Mouse (Mus musculus): ENCODE data around the gene Gpr152. TPM values are rescaled to one million over a fixed set of nuclear protein-coding genes. Genes with fewer than 3 reads are reported as not detected.
A peak's percentile ranks its signal among the peaks of the same experiment; 100 is the strongest.

The Gpr152 gene
- polyA plus RNA-seq, 1 experiment from 2014 or later = not detected

- H3K4me1 ChIP-seq = peaks cover 19% of the 10 kb centered on the region
- no peaks in the 10 kb centered on the region for H3K9me3 ChIP-seq
- 43% methylated on average over 4 of the region's 4 CpGs for WGBS
- peak within 1 kb of the TSS; percentile 93 for H3K4me3 ChIP-seq (replicated peaks)
- peak within 1 kb of the TSS; percentile 96 for H3K27ac ChIP-seq
- peak within 1 kb of the TSS; percentile 88 for H3K4me2 ChIP-seq
- H3K36me3 ChIP-seq = peaks cover 26% of the 10 kb centered on the region
- H3K27me3 ChIP-seq (replicated peaks) = no peaks in the 10 kb centered on the region
- H3K9ac ChIP-seq = peak within 1 kb of the TSS; percentile 99
- ATAC-seq (ENCODE audit: insufficient read depth, low FRiP score, low read depth) = no peak
Observed at GRCm38 (mm10) chr19:4190831-4191334, 51.3 kb downstream of the Gpr152 start, which contains the start of gene Tbc1d10c. Tbc1d10c (minus strand) TSS chr19:4191284.

GRCm38 (mm10) chr19:4191528-4192250 lies 52.1 kb downstream of the Gpr152 start, which contains the start of gene Ppp1ca:
Ppp1ca (plus strand) TSS chr19:4192065.
- Histone ChIP-seq H3K36me3 (peaks cover 29% of the 10 kb centered on the region), H3K4me2 (peak within 1 kb of the TSS; percentile 88), H3K9me3 (no peaks in the 10 kb centered on the region), H3K9ac (peak within 1 kb of the TSS; percentile 99), H3K27ac (peak within 1 kb of the TSS; percentile 96), H3K4me3 (replicated peaks) (peak within 1 kb of the TSS; percentile 93), H3K27me3 (replicated peaks) (no peaks in the 10 kb centered on the region), H3K4me1 (peaks cover 22% of the 10 kb centered on the region)
- peak; percentile 92 for ATAC-seq (ENCODE audit: insufficient read depth, low FRiP score, low read depth)
- WGBS = 4% methylated on average over 40 of the region's 47 CpGs

DNA sequence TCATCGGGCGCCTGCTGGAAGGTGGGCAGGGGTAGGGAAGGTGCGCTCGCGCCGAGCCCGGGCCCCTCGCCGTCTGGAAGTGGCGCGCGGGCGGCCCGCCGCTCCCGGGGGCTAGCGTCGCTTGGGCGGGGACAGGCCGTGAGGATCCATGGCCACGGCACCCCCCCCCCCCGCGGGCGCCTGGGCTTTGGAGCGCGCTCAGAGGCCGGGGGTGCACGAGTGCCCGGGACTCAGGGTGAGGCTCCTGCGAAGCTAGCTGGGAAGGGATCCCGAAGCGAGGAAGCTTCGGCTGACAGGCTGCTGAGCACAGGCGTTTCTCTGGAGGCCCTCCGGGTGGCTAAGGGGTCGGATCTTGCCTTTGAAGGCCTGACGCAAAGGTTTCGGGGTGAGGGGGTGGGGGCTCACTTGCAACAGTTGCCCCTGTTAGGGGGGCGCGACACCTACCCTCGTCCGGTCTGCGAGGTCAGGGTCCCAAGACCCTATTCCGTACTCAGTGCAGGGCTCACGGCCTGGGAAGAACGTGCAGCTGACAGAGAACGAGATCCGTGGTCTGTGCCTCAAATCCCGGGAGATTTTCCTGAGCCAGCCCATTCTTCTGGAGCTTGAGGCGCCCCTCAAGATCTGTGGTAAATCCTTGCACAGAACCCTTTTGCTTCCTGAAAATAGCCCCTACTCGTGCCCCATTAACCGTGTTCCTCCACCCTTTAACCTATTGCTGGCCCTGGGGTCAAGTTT lies 52.8 kb downstream of the Gpr152 start:
- Histone ChIP-seq H3K4me3 (replicated peaks) (peak overlapping the region; percentile 93), H3K4me2 (peak overlapping the region; percentile 88), H3K9ac (peak overlapping the region; percentile 99), H3K27ac (peak overlapping the region; percentile 96), H3K27me3 (replicated peaks) (no peaks in the 10 kb centered on the region), H3K4me1 (peaks cover 25% of the 10 kb centered on the region), H3K36me3 (peaks cover 36% of the 10 kb centered on the region), H3K9me3 (no peaks in the 10 kb centered on the region)
- WGBS = 0% methylated on average over 41 of the region's 52 CpGs
- no peak; the same call in 1 of the 2 replicates for ATAC-seq (ENCODE audit: insufficient read depth, low FRiP score, low read depth)

GRCm38 (mm10) chr19:4193129-4193528 lies 53.5 kb downstream of the Gpr152 start:
- Histone ChIP-seq H3K4me1 (peaks cover 25% of the 10 kb centered on the region), H3K36me3 (peaks cover 41% of the 10 kb centered on the region), H3K9me3 (no peaks in the 10 kb centered on the region), H3K9ac (peak overlapping the region; percentile 99), H3K27ac (peak overlapping the region; percentile 96; the same call in 1 of the 2 replicates), H3K4me2 (peak overlapping the region; percentile 88), H3K27me3 (replicated peaks) (no peaks in the 10 kb centered on the region), H3K4me3 (replicated peaks) (peak overlapping the region; percentile 93)
- WGBS = 47% methylated on average over 6 of the region's 6 CpGs
- no peak for ATAC-seq (ENCODE audit: insufficient read depth, low FRiP score, low read depth)

- 81% methylated on average over 8 of the region's 8 CpGs for WGBS
- peaks cover 25% of the 10 kb centered on the region for H3K4me1 ChIP-seq
- peaks cover 45% of the 10 kb centered on the region for H3K36me3 ChIP-seq
- no peak overlapping the region for H3K27ac ChIP-seq
- peak overlapping the region; percentile 93; the same call in 1 of the 2 replicates for H3K4me3 ChIP-seq (replicated peaks)
- H3K27me3 ChIP-seq (replicated peaks) = no peaks in the 10 kb centered on the region
- H3K9me3 ChIP-seq = no peaks in the 10 kb centered on the region
- no peak for ATAC-seq (ENCODE audit: insufficient read depth, low FRiP score, low read depth)
- H3K4me2 ChIP-seq = no peak overlapping the region; the same call in 1 of the 2 replicates
- H3K9ac ChIP-seq = no peak overlapping the region
Observed at GRCm38 (mm10) chr19:4194021-4194724, 54.6 kb downstream of the Gpr152 start.

DNA sequence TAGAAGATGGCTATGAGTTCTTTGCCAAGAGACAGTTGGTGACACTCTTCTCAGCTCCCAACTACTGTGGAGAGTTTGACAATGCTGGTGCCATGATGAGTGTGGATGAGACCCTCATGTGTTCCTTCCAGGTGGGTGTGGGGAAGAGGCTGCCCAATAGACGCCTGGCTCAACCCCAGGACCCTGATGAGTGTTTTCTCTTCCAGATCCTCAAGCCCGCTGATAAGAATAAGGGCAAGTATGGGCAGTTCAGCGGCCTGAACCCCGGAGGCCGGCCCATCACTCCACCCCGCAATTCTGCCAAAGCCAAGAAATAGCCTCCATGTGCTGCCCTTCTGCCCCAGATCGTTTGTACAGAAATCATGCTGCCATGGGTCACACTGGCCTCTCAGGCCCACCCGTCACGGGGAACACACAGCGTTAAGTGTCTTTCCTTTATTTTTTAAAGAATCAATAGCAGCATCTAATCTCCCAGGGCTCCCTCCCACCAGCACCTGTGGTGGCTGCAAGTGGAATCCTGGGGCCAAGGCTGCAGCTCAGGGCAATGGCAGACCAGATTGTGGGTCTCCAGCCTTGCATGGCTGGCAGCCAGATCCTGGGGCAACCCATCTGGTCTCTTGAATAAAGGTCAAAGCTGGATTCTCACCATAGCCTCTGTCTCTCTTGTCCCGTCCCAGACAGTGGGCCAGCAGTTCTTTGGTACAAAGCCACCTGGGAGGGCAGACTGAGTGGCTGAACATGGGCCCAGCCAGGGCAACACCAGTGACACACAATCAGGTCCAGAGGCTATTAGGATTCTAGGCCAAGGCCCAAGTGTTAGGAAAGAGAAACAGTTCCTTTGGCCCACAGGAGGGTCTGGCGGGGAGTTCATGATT lies 55.4 kb downstream of the Gpr152 start:
- H3K27ac ChIP-seq = no peak overlapping the region
- H3K27me3 ChIP-seq (replicated peaks) = no peaks in the 10 kb centered on the region
- H3K4me3 ChIP-seq (replicated peaks) = no peak overlapping the region
- peaks cover 48% of the 10 kb centered on the region for H3K36me3 ChIP-seq
- no peak overlapping the region for H3K4me2 ChIP-seq
- 76% methylated on average over 12 of the region's 12 CpGs for WGBS
- no peaks in the 10 kb centered on the region for H3K9me3 ChIP-seq
- ATAC-seq (ENCODE audit: insufficient read depth, low FRiP score, low read depth) = no peak
- peaks cover 25% of the 10 kb centered on the region for H3K4me1 ChIP-seq
- no peak overlapping the region for H3K9ac ChIP-seq

Other genes starting within 250 kb of the Gpr152 start
- gene Tcirg1, start 232.7 kb upstream of the Gpr152 start, polyA plus RNA-seq (2015; fragmentation: Nextera tagmentation; extraction: Ambion mirVana) = 34.7 and 42.6 TPM in 2 replicates
- 312 and 320 TPM in 2 replicates for gene Ndufs8, start 227.0 kb upstream of the Gpr152 start, polyA plus RNA-seq (2015; fragmentation: Nextera tagmentation; extraction: Ambion mirVana)
- gene Aldh3b1, start 210.0 kb upstream of the Gpr152 start, polyA plus RNA-seq (2015; fragmentation: Nextera tagmentation; extraction: Ambion mirVana) = 3.6 and 4.2 TPM in 2 replicates
- 21.4 and 22.2 TPM in 2 replicates for gene Unc93b1, start 204.6 kb upstream of the Gpr152 start, polyA plus RNA-seq (2015; fragmentation: Nextera tagmentation; extraction: Ambion mirVana)
- 0.06 and 0.12 TPM in 2 replicates for gene Aldh3b3, start 181.1 kb upstream of the Gpr152 start, polyA plus RNA-seq (2015; fragmentation: Nextera tagmentation; extraction: Ambion mirVana)
- 14.6 and 22.8 TPM in 2 replicates for gene Aldh3b2, start 167.5 kb upstream of the Gpr152 start, polyA plus RNA-seq (2015; fragmentation: Nextera tagmentation; extraction: Ambion mirVana)
- 9.2 and 9.8 TPM in 2 replicates for gene Acy3, start 153.2 kb upstream of the Gpr152 start, polyA plus RNA-seq (2015; fragmentation: Nextera tagmentation; extraction: Ambion mirVana)
- 0.21 and 0.31 TPM in 2 replicates for gene Tbx10, start 147.0 kb upstream of the Gpr152 start, polyA plus RNA-seq (2015; fragmentation: Nextera tagmentation; extraction: Ambion mirVana)
- 32.2 and 33.6 TPM in 2 replicates for gene Nudt8, start 139.2 kb upstream of the Gpr152 start, polyA plus RNA-seq (2015; fragmentation: Nextera tagmentation; extraction: Ambion mirVana)
- gene Gm49405, start 139.2 kb upstream of the Gpr152 start, polyA plus RNA-seq (2015; fragmentation: Nextera tagmentation; extraction: Ambion mirVana) = 3.5 and 3.8 TPM in 2 replicates
- 4.0 and 4.5 TPM in 2 replicates for gene Doc2g, start 136.5 kb upstream of the Gpr152 start, polyA plus RNA-seq (2015; fragmentation: Nextera tagmentation; extraction: Ambion mirVana)
- gene Ndufv1, start 127.0 kb upstream of the Gpr152 start, polyA plus RNA-seq (2015; fragmentation: Nextera tagmentation; extraction: Ambion mirVana) = 198 and 218 TPM in 2 replicates
- gene Gstp1, start 101.8 kb upstream of the Gpr152 start, polyA plus RNA-seq (2015; fragmentation: Nextera tagmentation; extraction: Ambion mirVana) = 711 and 842 TPM in 2 replicates
- gene Gstp2, start 93.8 kb upstream of the Gpr152 start, polyA plus RNA-seq (2015; fragmentation: Nextera tagmentation; extraction: Ambion mirVana) = 13.2 and 19.1 TPM in 2 replicates
- gene Gstp3, start 80.2 kb upstream of the Gpr152 start, polyA plus RNA-seq (2015; fragmentation: Nextera tagmentation; extraction: Ambion mirVana) = 3.3 and 7.1 TPM in 2 replicates
- 3.1 and 3.6 TPM in 2 replicates for gene Cabp2, start 58.2 kb upstream of the Gpr152 start, polyA plus RNA-seq (2015; fragmentation: Nextera tagmentation; extraction: Ambion mirVana)
- 121 and 130 TPM in 2 replicates for gene Cdk2ap2, start 42.6 kb upstream of the Gpr152 start, polyA plus RNA-seq (2015; fragmentation: Nextera tagmentation; extraction: Ambion mirVana)
- gene Pitpnm1, start 39.8 kb upstream of the Gpr152 start, polyA plus RNA-seq (2015; fragmentation: Nextera tagmentation; extraction: Ambion mirVana) = 12.9 and 16.2 TPM in 2 replicates
- 79.0 and 91.0 TPM in 2 replicates for gene Aip, start 13.9 kb upstream of the Gpr152 start, polyA plus RNA-seq (2015; fragmentation: Nextera tagmentation; extraction: Ambion mirVana)
- gene Cabp4, start 4.2 kb downstream of the Gpr152 start, polyA plus RNA-seq (2015; fragmentation: Nextera tagmentation; extraction: Ambion mirVana) = 0.13 and 0.19 TPM in 2 replicates
- 164 and 180 TPM in 2 replicates for gene Coro1b, start 8.8 kb downstream of the Gpr152 start, polyA plus RNA-seq (2015; fragmentation: Nextera tagmentation; extraction: Ambion mirVana)
- 6.4 and 7.5 TPM in 2 replicates for gene Ptprcap, start 13.8 kb downstream of the Gpr152 start, polyA plus RNA-seq (2015; fragmentation: Nextera tagmentation; extraction: Ambion mirVana)
- 44.7 and 49.5 TPM in 2 replicates for gene Rps6kb2, start 23.6 kb downstream of the Gpr152 start, polyA plus RNA-seq (2015; fragmentation: Nextera tagmentation; extraction: Ambion mirVana)
- gene Carns1, start 35.7 kb downstream of the Gpr152 start, polyA plus RNA-seq (2015; fragmentation: Nextera tagmentation; extraction: Ambion mirVana) = 1.5 and 2.0 TPM in 2 replicates
- 3.0 and 4.0 TPM in 2 replicates for gene Tbc1d10c, start 51.5 kb downstream of the Gpr152 start, polyA plus RNA-seq (2015; fragmentation: Nextera tagmentation; extraction: Ambion mirVana)
- gene Ppp1ca, start 52.3 kb downstream of the Gpr152 start, polyA plus RNA-seq (2015; fragmentation: Nextera tagmentation; extraction: Ambion mirVana) = 745 and 766 TPM in 2 replicates
- 25.4 and 27.4 TPM in 2 replicates for gene Rad9a, start 61.9 kb downstream of the Gpr152 start, polyA plus RNA-seq (2015; fragmentation: Nextera tagmentation; extraction: Ambion mirVana)
- 5.4 and 6.2 TPM in 2 replicates for gene Clcf1, start 74.5 kb downstream of the Gpr152 start, polyA plus RNA-seq (2015; fragmentation: Nextera tagmentation; extraction: Ambion mirVana)
- not detected in 2 replicates for gene AC109138.7, start 74.6 kb downstream of the Gpr152 start, polyA plus RNA-seq (2015; fragmentation: Nextera tagmentation; extraction: Ambion mirVana)
- gene Pold4, start 92.1 kb downstream of the Gpr152 start, polyA plus RNA-seq (2015; fragmentation: Nextera tagmentation; extraction: Ambion mirVana) = 26.7 and 36.4 TPM in 2 replicates
- 27.6 and 32.6 TPM in 2 replicates for gene Ssh3, start 129.4 kb downstream of the Gpr152 start, polyA plus RNA-seq (2015; fragmentation: Nextera tagmentation; extraction: Ambion mirVana)
- gene Ankrd13d, start 143.3 kb downstream of the Gpr152 start, polyA plus RNA-seq (2015; fragmentation: Nextera tagmentation; extraction: Ambion mirVana) = 9.5 TPM in 2 replicates
- gene Grk2, start 166.4 kb downstream of the Gpr152 start, polyA plus RNA-seq (2015; fragmentation: Nextera tagmentation; extraction: Ambion mirVana) = 18.5 and 18.7 TPM in 2 replicates